Mouse (Mus musculus) ES-Bruce4 (cell line): Measurements from ENCODE around the gene Blvrb. TPM values are rescaled to one million over a fixed set of nuclear protein-coding genes. Genes with fewer than 3 reads are reported as not detected.

Experiments
- H3K27ac ChIP-seq: 2 replicates; pipeline ENCODE4 v1.5.1; 2012; ENCODE audit warnings: low read length, inconsistent platforms; ENCODE audit not compliant: insufficient read depth
- H3K27me3 ChIP-seq: 2 replicates; pipeline ENCODE4 v1.6.1; 2012; ENCODE audit warnings: mild to moderate bottlenecking, low read length, inconsistent platforms; ENCODE audit not compliant: control insufficient read depth, poor library complexity, insufficient read depth, severe bottlenecking
- H3K36me3 ChIP-seq: 2 replicates; pipeline ENCODE4 v1.6.1; 2012; ENCODE audit warnings: inconsistent platforms, mild to moderate bottlenecking, low read length, moderate library complexity; ENCODE audit not compliant: control insufficient read depth, poor library complexity, insufficient read depth, severe bottlenecking
- H3K4me1 ChIP-seq: one replicate; pipeline ENCODE4 v1.8.1; 2011; ENCODE audit warnings: low read length; ENCODE audit not compliant: control insufficient read depth, insufficient read depth
- H3K4me3 ChIP-seq: 2 replicates; pipeline ENCODE4 v1.5.1; 2011; ENCODE audit warnings: low read depth, mild to moderate bottlenecking, low read length
- H3K9ac ChIP-seq: 2 replicates; pipeline ENCODE4 v1.6.1; 2012; ENCODE audit warnings: low read depth, mild to moderate bottlenecking, inconsistent platforms; ENCODE audit not compliant: poor library complexity, severe bottlenecking
- H3K9me3 ChIP-seq: replicated peaks from 2 replicates; pipeline ENCODE4 v1.6.1; 2012; ENCODE audit warnings: mild to moderate bottlenecking, low read length, inconsistent platforms; ENCODE audit not compliant: control insufficient read depth, poor library complexity, insufficient read depth, severe bottlenecking
- CTCF ChIP-seq: IDR thresholded peaks from one replicate; pipeline ENCODE4 v1.8.1; 2011; ENCODE audit warnings: low read depth, low read length
- EP300 ChIP-seq: IDR thresholded peaks from 2 replicates; pipeline ENCODE4 v1.6.1; 2011; ENCODE audit warnings: low read depth, low read length; ENCODE audit not compliant: insufficient read depth
- POLR2A ChIP-seq: IDR thresholded peaks from one replicate; pipeline ENCODE4 v1.8.1; 2011; ENCODE audit warnings: low read length; ENCODE audit not compliant: insufficient read depth
- polyA plus RNA-seq: library from polyadenylated mRNA; stranded (reverse); fragments of >200 nt; gene quantifications from 2 replicates; pipeline ENCODE4 v1.2.4, GENCODE M21; 2011; ENCODE audit warnings: low read depth; ENCODE audit not compliant: missing spikeins, insufficient read depth, insufficient read length

Blvrb gene
- polyA plus RNA-seq, 1 experiment = 44.3 TPM

GRCm38 (mm10) chr7:27476098-27476635, 28.4 kb downstream of the Blvrb start:
- H3K27me3 ChIP-seq = no peaks in the 10 kb centered on the region
- no peak for TF ChIP-seq EP300
- TF ChIP-seq POLR2A = no peak
- TF ChIP-seq CTCF = no peak
- H3K4me3 ChIP-seq = no peak overlapping the region
- H3K9me3 ChIP-seq = no peaks in the 10 kb centered on the region
- peaks cover 3% of the 10 kb centered on the region for H3K36me3 ChIP-seq
- H3K9ac ChIP-seq = no peak overlapping the region
- no peak overlapping the region for H3K27ac ChIP-seq
- H3K4me1 ChIP-seq = peaks cover 5% of the 10 kb centered on the region

- H3K27me3 ChIP-seq = no peaks in the 10 kb centered on the region
- H3K4me1 ChIP-seq = peaks cover 6% of the 10 kb centered on the region
- H3K9ac ChIP-seq = no peak overlapping the region
- H3K4me3 ChIP-seq = no peak overlapping the region
- H3K27ac ChIP-seq = no peak overlapping the region
- peaks cover 3% of the 10 kb centered on the region for H3K36me3 ChIP-seq
- no peak for TF ChIP-seq POLR2A
- no peaks in the 10 kb centered on the region for H3K9me3 ChIP-seq
These were observed 30.8 kb downstream of the Blvrb start for GRCm38 (mm10) chr7:27478561-27478960.

GRCm38 (mm10) chr7:27479750-27480149, 32.0 kb downstream of the Blvrb start:
- Histone ChIP-seq H3K9me3 (no peaks in the 10 kb centered on the region), H3K4me1 (peaks cover 6% of the 10 kb centered on the region), H3K36me3 (peaks cover 3% of the 10 kb centered on the region), H3K27ac (no peak overlapping the region), H3K9ac (no peak overlapping the region), H3K27me3 (no peaks in the 10 kb centered on the region), H3K4me3 (no peak overlapping the region)
- TF ChIP-seq POLR2A (no peak), CTCF (no peak), EP300 (no peak)

GRCm38 (mm10) chr7:27480506-27480905, 32.7 kb downstream of the Blvrb start:
- TF ChIP-seq EP300 = no peak
- no peak for TF ChIP-seq CTCF
- no peak for TF ChIP-seq POLR2A
- H3K4me3 ChIP-seq = no peak overlapping the region
- H3K9me3 ChIP-seq = no peaks in the 10 kb centered on the region
- peaks cover 3% of the 10 kb centered on the region for H3K36me3 ChIP-seq
- H3K27me3 ChIP-seq = no peaks in the 10 kb centered on the region
- no peak overlapping the region for H3K9ac ChIP-seq
- H3K4me1 ChIP-seq = peaks cover 6% of the 10 kb centered on the region
- H3K27ac ChIP-seq = no peak overlapping the region

- H3K27ac ChIP-seq = no peak overlapping the region
- H3K36me3 ChIP-seq = peaks cover 3% of the 10 kb centered on the region
- no peaks in the 10 kb centered on the region for H3K9me3 ChIP-seq
- TF ChIP-seq EP300 (no peak), POLR2A (no peak), CTCF (no peak)
- H3K4me3 ChIP-seq = peak overlapping the region; percentile 38; the same call in 1 of the 2 replicates
- peak overlapping the region; percentile 56 for H3K9ac ChIP-seq
- H3K4me1 ChIP-seq = peaks cover 4% of the 10 kb centered on the region
- no peaks in the 10 kb centered on the region for H3K27me3 ChIP-seq
These were observed 33.3 kb downstream of the Blvrb start for GRCm38 (mm10) chr7:27480927-27481626.

- Histone ChIP-seq H3K4me3 (peak overlapping the region; percentile 10; the same call in 1 of the 2 replicates), H3K27ac (peak overlapping the region; percentile 13; the same call in 1 of the 2 replicates), H3K36me3 (peaks cover under 1% of the 10 kb centered on the region; the same call in 1 of the 2 replicates), H3K27me3 (no peaks in the 10 kb centered on the region), H3K9ac (peak overlapping the region; percentile 56), H3K9me3 (no peaks in the 10 kb centered on the region), H3K4me1 (peaks cover 4% of the 10 kb centered on the region)
- TF ChIP-seq EP300 = peak; percentile 69; the same call in 1 of the 2 replicates
- TF ChIP-seq POLR2A = no peak
These were observed 33.8 kb downstream of the Blvrb start for GRCm38 (mm10) chr7:27481627-27481969.
